Mouse (Mus musculus): ENCODE data around the gene Rack1.
"Not testable (repeated sequence)": the region's sequence is repeated elsewhere in the genome, so short reads cannot be mapped to it uniquely, and the experiment has no call there.

Rack1 gene

GRCm38 (mm10) chr11:48819614-48820307 is 19.6 kb downstream of the Rack1 start:
- DNase-seq (ENCODE audit: low spot score) = no peak

- no peak for DNase-seq (ENCODE audit: low spot score)
These were observed 20.2 kb downstream of the Rack1 start for GRCm38 (mm10) chr11:48820308-48820674.

- DNase-seq (ENCODE audit: low spot score) = not testable (repeated sequence)
These were observed 21.2 kb downstream of the Rack1 start for GRCm38 (mm10) chr11:48821299-48821698.

GRCm38 (mm10) chr11:48822768-48823512 is 22.8 kb downstream of the Rack1 start:
- DNase-seq (ENCODE audit: low spot score) = no peak

GRCm38 (mm10) chr11:48823536-48823972 is 23.4 kb downstream of the Rack1 start:
- DNase-seq (ENCODE audit: low spot score) = no peak

- DNase-seq (ENCODE audit: low spot score) = no peak
These were observed 24.2 kb downstream of the Rack1 start for GRCm38 (mm10) chr11:48824311-48824830.

GRCm38 (mm10) chr11:48825979-48826751 is 26.0 kb downstream of the Rack1 start, which contains the start of the genes Trim7 and Gm12184:
TSS of gene Trim7 (plus strand) at chr11:48826140.
TSS of gene Gm12184 (minus strand) at chr11:48826655.
- DNase-seq (ENCODE audit: low spot score) = not testable (repeated sequence)

- DNase-seq (ENCODE audit: low spot score) = no peak
These were observed 26.6 kb downstream of the Rack1 start for GRCm38 (mm10) chr11:48826752-48827096.

GRCm38 (mm10) chr11:48827926-48828325 is 27.8 kb downstream of the Rack1 start:
- DNase-seq (ENCODE audit: low spot score) = no peak

GRCm38 (mm10) chr11:48830279-48830678 is 30.1 kb downstream of the Rack1 start:
- DNase-seq (ENCODE audit: low spot score) = no peak

- no peak for DNase-seq (ENCODE audit: low spot score)
These were observed 31.1 kb downstream of the Rack1 start for GRCm38 (mm10) chr11:48831273-48831672.

- no peak for DNase-seq (ENCODE audit: low spot score)
These were observed 33.1 kb downstream of the Rack1 start for GRCm38 (mm10) chr11:48833078-48833730.

- peak; percentile 91 for DNase-seq (ENCODE audit: low spot score)
These were observed 33.9 kb downstream of the Rack1 start for GRCm38 (mm10) chr11:48833731-48834639.

GRCm38 (mm10) chr11:48835923-48836322 is 35.8 kb downstream of the Rack1 start:
- DNase-seq (ENCODE audit: low spot score) = no peak

GRCm38 (mm10) chr11:48836990-48837309 is 36.8 kb downstream of the Rack1 start:
- no peak for DNase-seq (ENCODE audit: low spot score)

GRCm38 (mm10) chr11:48837310-48838180 is 37.4 kb downstream of the Rack1 start:
- peak; percentile 82 for DNase-seq (ENCODE audit: low spot score)

GRCm38 (mm10) chr11:48838181-48838797 is 38.2 kb downstream of the Rack1 start:
- DNase-seq (ENCODE audit: low spot score) = no peak

GRCm38 (mm10) chr11:48838879-48839680 is 38.9 kb downstream of the Rack1 start:
- no peak for DNase-seq (ENCODE audit: low spot score)

- DNase-seq (ENCODE audit: low spot score) = no peak
These were observed 40.7 kb downstream of the Rack1 start for GRCm38 (mm10) chr11:48840805-48841204.

Data from urinary bladder, postnatal 14 days (tissue).